Mouse (Mus musculus): Measurements from ENCODE around the gene Fam187b. TPM values are rescaled to one million over a fixed set of nuclear protein-coding genes. Genes with fewer than 3 reads are reported as not detected.

The Fam187b gene
- polyA plus RNA-seq, 1 experiment from 2014 or later: 8.0 TPM

DNA sequence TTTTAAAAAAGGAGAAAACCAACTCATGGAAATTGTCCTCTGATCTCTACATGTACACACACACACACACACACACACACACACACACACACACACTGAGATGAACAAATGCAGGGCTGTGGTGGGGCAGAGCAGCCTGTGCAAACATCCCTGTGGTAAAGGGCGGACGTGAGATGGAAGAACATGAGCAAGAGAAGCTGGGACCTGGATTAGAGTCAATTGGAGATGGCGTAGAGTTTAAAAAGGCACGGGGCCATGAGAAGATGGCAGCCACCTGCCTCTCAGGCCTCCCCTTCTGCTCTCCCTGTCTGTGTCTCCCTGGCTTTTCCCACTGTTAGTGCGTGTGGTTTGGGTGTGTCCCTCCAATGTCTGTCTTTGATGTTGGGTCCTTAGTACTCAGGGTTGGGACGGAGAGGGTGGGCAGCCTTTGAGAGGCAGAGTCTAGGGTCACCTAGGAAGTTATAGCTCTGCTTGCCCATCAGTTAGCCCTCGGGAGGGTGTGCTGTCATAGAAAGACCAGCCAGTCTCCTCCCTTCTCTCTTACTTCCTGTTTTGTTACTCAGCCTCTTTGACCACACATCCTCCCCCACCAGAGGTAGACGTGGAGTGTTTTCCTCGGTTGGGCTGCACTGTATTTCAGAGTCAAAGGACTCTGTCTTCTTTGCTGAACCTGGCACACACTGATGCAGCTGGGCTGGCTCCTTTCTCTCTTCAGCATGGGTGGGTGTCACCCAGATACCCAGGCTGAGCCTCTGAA, 60.0 kb downstream of the Fam187b start:
- ATAC-seq (ENCODE audit: low FRiP score, low TSS enrichment): no peak
- 47% methylated on average over 9 of the region's 9 CpGs for WGBS

DNA sequence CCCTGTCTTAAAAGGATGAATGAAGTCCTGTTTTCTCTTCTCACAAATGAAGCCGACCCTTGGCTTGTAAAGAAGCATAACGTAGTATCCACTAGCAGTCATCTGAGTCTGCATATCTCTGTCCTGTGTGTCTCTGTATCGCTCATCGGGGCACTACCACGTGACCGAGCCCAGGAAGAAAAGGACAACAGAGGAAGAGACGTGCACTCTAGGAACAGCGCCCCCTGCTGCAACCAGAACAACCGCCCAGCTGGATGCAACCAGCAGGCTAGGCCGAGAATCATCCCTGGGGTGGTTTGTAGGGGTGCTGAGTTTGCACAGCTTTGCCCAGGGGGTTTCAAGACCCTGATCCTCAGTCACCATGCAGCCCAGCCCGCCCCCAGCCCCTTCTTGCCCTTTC, 61.2 kb downstream of the Fam187b start:
- Histone ChIP-seq H3K36me3 (ENCODE audit: insufficient read depth, low read length) (no peaks in the 10 kb centered on the region), H3K9me3 (ENCODE audit: low read length) (no peaks in the 10 kb centered on the region), H3K4me1 (ENCODE audit: insufficient read depth, low read length) (no peaks in the 10 kb centered on the region), H3K9ac (replicated peaks; ENCODE audit: low read length) (no peak overlapping the region), H3K27me3 (ENCODE audit: insufficient read depth, low read length) (no peaks in the 10 kb centered on the region), H3K4me2 (replicated peaks; ENCODE audit: low read depth, low read length) (no peak overlapping the region), H3K4me3 (ENCODE audit: low read length) (no peak overlapping the region), H3K27ac (ENCODE audit: low read length) (no peak overlapping the region)
- 77% methylated on average over 11 of the region's 11 CpGs for WGBS
- ATAC-seq (ENCODE audit: low FRiP score, low TSS enrichment): no peak

More for the DNA sequence above, 60.0 kb downstream of the Fam187b start:
- Histone ChIP-seq H3K4me2 (replicated peaks; ENCODE audit: low read depth, low read length) (no peak overlapping the region), H3K36me3 (ENCODE audit: insufficient read depth, low read length) (no peaks in the 10 kb centered on the region), H3K27ac (ENCODE audit: low read length) (no peak overlapping the region), H3K9me3 (ENCODE audit: low read length) (no peaks in the 10 kb centered on the region), H3K4me1 (ENCODE audit: insufficient read depth, low read length) (no peaks in the 10 kb centered on the region), H3K4me3 (ENCODE audit: low read length) (no peak overlapping the region), H3K9ac (replicated peaks; ENCODE audit: low read length) (no peak overlapping the region), H3K27me3 (ENCODE audit: insufficient read depth, low read length) (no peaks in the 10 kb centered on the region)

GRCm38 (mm10) chr7:31035291-31035690, 61.7 kb downstream of the Fam187b start:
- ATAC-seq (ENCODE audit: low FRiP score, low TSS enrichment): no peak
- Histone ChIP-seq H3K4me1 (ENCODE audit: insufficient read depth, low read length) (no peaks in the 10 kb centered on the region), H3K27ac (ENCODE audit: low read length) (no peak overlapping the region), H3K9ac (replicated peaks; ENCODE audit: low read length) (no peak overlapping the region), H3K27me3 (ENCODE audit: insufficient read depth, low read length) (no peaks in the 10 kb centered on the region), H3K36me3 (ENCODE audit: insufficient read depth, low read length) (no peaks in the 10 kb centered on the region), H3K4me3 (ENCODE audit: low read length) (no peak overlapping the region), H3K4me2 (replicated peaks; ENCODE audit: low read depth, low read length) (no peak overlapping the region), H3K9me3 (ENCODE audit: low read length) (no peaks in the 10 kb centered on the region)
- 83% methylated on average over 11 of the region's 11 CpGs for WGBS

- 83% methylated on average over 7 of the region's 7 CpGs for WGBS
- Histone ChIP-seq H3K9ac (replicated peaks; ENCODE audit: low read length) (no peak overlapping the region), H3K27me3 (ENCODE audit: insufficient read depth, low read length) (peaks cover 9% of the 10 kb centered on the region; the same call in 1 of the 2 replicates), H3K27ac (ENCODE audit: low read length) (no peak overlapping the region), H3K4me3 (ENCODE audit: low read length) (no peak overlapping the region), H3K9me3 (ENCODE audit: low read length) (no peaks in the 10 kb centered on the region), H3K36me3 (ENCODE audit: insufficient read depth, low read length) (no peaks in the 10 kb centered on the region), H3K4me1 (ENCODE audit: insufficient read depth, low read length) (peaks cover 6% of the 10 kb centered on the region), H3K4me2 (replicated peaks; ENCODE audit: low read depth, low read length) (no peak overlapping the region)
- no peak for ATAC-seq (ENCODE audit: low FRiP score, low TSS enrichment)
Measured at GRCm38 (mm10) chr7:31036917-31037316, 63.3 kb downstream of the Fam187b start.

GRCm38 (mm10) chr7:31037675-31038074, 64.1 kb downstream of the Fam187b start:
- peaks cover 14% of the 10 kb centered on the region; the same call in 1 of the 2 replicates for H3K27me3 ChIP-seq (ENCODE audit: insufficient read depth, low read length)
- no peaks in the 10 kb centered on the region for H3K36me3 ChIP-seq (ENCODE audit: insufficient read depth, low read length)
- no peaks in the 10 kb centered on the region for H3K9me3 ChIP-seq (ENCODE audit: low read length)
- ATAC-seq (ENCODE audit: low FRiP score, low TSS enrichment): no peak
- H3K4me2 ChIP-seq (replicated peaks; ENCODE audit: low read depth, low read length): no peak overlapping the region
- H3K4me3 ChIP-seq (ENCODE audit: low read length): no peak overlapping the region
- 68% methylated on average over 2 of the region's 2 CpGs for WGBS
- no peak overlapping the region for H3K9ac ChIP-seq (replicated peaks; ENCODE audit: low read length)
- peaks cover 13% of the 10 kb centered on the region for H3K4me1 ChIP-seq (ENCODE audit: insufficient read depth, low read length)
- no peak overlapping the region for H3K27ac ChIP-seq (ENCODE audit: low read length)

DNA sequence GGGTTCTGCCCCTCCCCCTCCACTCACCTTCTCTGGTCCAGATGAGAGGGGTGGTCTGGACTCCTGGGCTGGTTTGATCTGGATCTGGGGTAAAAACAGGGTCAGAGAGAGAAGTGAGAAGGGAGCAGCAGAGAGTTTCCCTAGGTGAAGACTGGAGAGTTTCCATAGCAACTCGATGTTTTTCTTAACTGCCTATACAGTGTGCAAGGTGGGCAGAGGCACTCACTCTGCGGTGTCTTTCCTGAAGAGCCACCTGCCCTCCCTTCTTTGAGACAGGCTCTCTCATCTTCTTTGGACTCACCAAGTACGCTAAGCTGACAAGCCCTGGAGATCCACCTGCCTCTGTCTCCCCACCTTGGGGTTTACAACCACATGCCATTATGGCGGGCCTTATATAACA, 65.4 kb downstream of the Fam187b start:
- H3K36me3 ChIP-seq (ENCODE audit: insufficient read depth, low read length): no peaks in the 10 kb centered on the region
- no peak for ATAC-seq (ENCODE audit: low FRiP score, low TSS enrichment)
- peaks cover 15% of the 10 kb centered on the region for H3K4me1 ChIP-seq (ENCODE audit: insufficient read depth, low read length)
- no peak overlapping the region for H3K9ac ChIP-seq (replicated peaks; ENCODE audit: low read length)
- WGBS: 88% methylated on average over 4 of the region's 4 CpGs
- no peak overlapping the region for H3K27ac ChIP-seq (ENCODE audit: low read length)
- no peaks in the 10 kb centered on the region for H3K9me3 ChIP-seq (ENCODE audit: low read length)
- no peak overlapping the region for H3K4me3 ChIP-seq (ENCODE audit: low read length)
- no peak overlapping the region for H3K4me2 ChIP-seq (replicated peaks; ENCODE audit: low read depth, low read length)
- H3K27me3 ChIP-seq (ENCODE audit: insufficient read depth, low read length): peaks cover 23% of the 10 kb centered on the region

Other genes starting within 250 kb of the Fam187b start
- 209 and 225 TPM in 2 replicates for gene Tmem147, start 244.2 kb upstream of the Fam187b start, polyA plus RNA-seq (2015; fragmentation: Nextera tagmentation; extraction: Ambion mirVana)
- 0.21 and 0.45 TPM in 2 replicates for gene Gapdhs, start 230.1 kb upstream of the Fam187b start, polyA plus RNA-seq (2015; fragmentation: Nextera tagmentation; extraction: Ambion mirVana)
- gene Sbsn, start 222.3 kb upstream of the Fam187b start, polyA plus RNA-seq (2015; fragmentation: Nextera tagmentation; extraction: Ambion mirVana): 1.7 and 2.3 TPM in 2 replicates
- 0.89 and 1.2 TPM in 2 replicates for gene Dmkn, start 210.0 kb upstream of the Fam187b start, polyA plus RNA-seq (2015; fragmentation: Nextera tagmentation; extraction: Ambion mirVana)
- gene Krtdap, start 185.9 kb upstream of the Fam187b start, polyA plus RNA-seq (2015; fragmentation: Nextera tagmentation; extraction: Ambion mirVana): 1.0 and 1.5 TPM in 2 replicates
- gene Ffar2, start 150.0 kb upstream of the Fam187b start, polyA plus RNA-seq (2015; fragmentation: Nextera tagmentation; extraction: Ambion mirVana): 0.28 and 0.30 TPM in 2 replicates
- gene Ffar3, start 117.6 kb upstream of the Fam187b start, polyA plus RNA-seq (2015; fragmentation: Nextera tagmentation; extraction: Ambion mirVana): 0.12 and 0.24 TPM in 2 replicates
- gene Ffar1, start 112.2 kb upstream of the Fam187b start, polyA plus RNA-seq (2015; fragmentation: Nextera tagmentation; extraction: Ambion mirVana): not detected in 2 replicates
- 0.19 and 0.29 TPM in 2 replicates for gene Cd22, start 93.4 kb upstream of the Fam187b start, polyA plus RNA-seq (2015; fragmentation: Nextera tagmentation; extraction: Ambion mirVana)
- gene Mag, start 58.9 kb upstream of the Fam187b start, polyA plus RNA-seq (2015; fragmentation: Nextera tagmentation; extraction: Ambion mirVana): 0.59 and 0.74 TPM in 2 replicates
- gene Hamp2, start 49.1 kb upstream of the Fam187b start, polyA plus RNA-seq (2015; fragmentation: Nextera tagmentation; extraction: Ambion mirVana): not detected in 2 replicates
- gene Hamp, start 29.8 kb upstream of the Fam187b start, polyA plus RNA-seq (2015; fragmentation: Nextera tagmentation; extraction: Ambion mirVana): not detected in 2 replicates
- gene Usf2, start 17.0 kb upstream of the Fam187b start, polyA plus RNA-seq (2015; fragmentation: Nextera tagmentation; extraction: Ambion mirVana): 19.8 and 25.3 TPM in 2 replicates
- 72.5 and 73.5 TPM in 2 replicates for gene Lsr, start 326 bp upstream of the Fam187b start, polyA plus RNA-seq (2015; fragmentation: Nextera tagmentation; extraction: Ambion mirVana)
- 32.6 and 34.0 TPM in 2 replicates for gene Fxyd5, start 68.7 kb downstream of the Fam187b start, polyA plus RNA-seq (2015; fragmentation: Nextera tagmentation; extraction: Ambion mirVana)
- gene Fxyd7, start 77.7 kb downstream of the Fam187b start, polyA plus RNA-seq (2015; fragmentation: Nextera tagmentation; extraction: Ambion mirVana): 11.1 and 11.4 TPM in 2 replicates
- 45.7 and 48.3 TPM in 2 replicates for gene Fxyd1, start 83.4 kb downstream of the Fam187b start, polyA plus RNA-seq (2015; fragmentation: Nextera tagmentation; extraction: Ambion mirVana)
- 0.32 and 0.33 TPM in 2 replicates for gene Lgi4, start 85.6 kb downstream of the Fam187b start, polyA plus RNA-seq (2015; fragmentation: Nextera tagmentation; extraction: Ambion mirVana)
- gene Fxyd3, start 102.9 kb downstream of the Fam187b start, polyA plus RNA-seq (2015; fragmentation: Nextera tagmentation; extraction: Ambion mirVana): 15.0 and 19.0 TPM in 2 replicates
- 72.9 and 77.0 TPM in 2 replicates for gene Hpn, start 141.5 kb downstream of the Fam187b start, polyA plus RNA-seq (2015; fragmentation: Nextera tagmentation; extraction: Ambion mirVana)
- gene Scn1b, start 153.2 kb downstream of the Fam187b start, polyA plus RNA-seq (2015; fragmentation: Nextera tagmentation; extraction: Ambion mirVana): 1.4 and 1.8 TPM in 2 replicates
- 73.3 and 73.4 TPM in 2 replicates for gene Gramd1a, start 182.1 kb downstream of the Fam187b start, polyA plus RNA-seq (2015; fragmentation: Nextera tagmentation; extraction: Ambion mirVana)